Mouse (Mus musculus) heart, embryonic 15.5 days (tissue): ENCODE data around the gene Safb2. TPM values are rescaled to one million over a fixed set of nuclear protein-coding genes. Genes with fewer than 3 reads are reported as not detected.
"Not testable (repeated sequence)": the region's sequence is repeated elsewhere in the genome, so short reads cannot be mapped to it uniquely, and the experiment has no call there.

ENCODE experiments used
- ATAC-seq: fragments of 200-750 bp; cut with Nextera tagmentation; replicated peaks from 2 replicates; pipeline ENCODE4 v1.8.0; 2017; ENCODE audit warnings: low read depth, moderate TSS enrichment; ENCODE audit not compliant: insufficient number of reproducible peaks, insufficient read depth, low FRiP score
- H3K27ac ChIP-seq: fragments of 300-500 bp; sonication (generic); 2 replicates; pipeline ENCODE4 v1.5.1; 2015; ENCODE audit warnings: mild to moderate bottlenecking, inconsistent platforms
- H3K27me3 ChIP-seq: fragments of 300-500 bp; sonication (generic); 2 replicates; pipeline ENCODE4 v1.6.1; 2015; ENCODE audit warnings: inconsistent platforms
- H3K36me3 ChIP-seq: fragments of 300-500 bp; sonication (generic); 2 replicates; pipeline ENCODE4 v1.6.1; 2015; ENCODE audit warnings: mild to moderate bottlenecking, inconsistent platforms
- H3K4me1 ChIP-seq: fragments of 300-500 bp; sonication (generic); replicated peaks from 2 replicates; pipeline ENCODE4 v1.6.1; 2015; ENCODE audit warnings: inconsistent platforms
- H3K4me2 ChIP-seq: fragments of 300-500 bp; sonication (generic); 2 replicates; pipeline ENCODE4 v1.6.1; 2015; ENCODE audit warnings: inconsistent platforms, mild to moderate bottlenecking, moderate library complexity
- H3K4me3 ChIP-seq: fragments of 300-500 bp; sonication (generic); 2 replicates; pipeline ENCODE4 v1.5.1; 2015; ENCODE audit warnings: mild to moderate bottlenecking, inconsistent platforms
- H3K9ac ChIP-seq: fragments of 300-500 bp; sonication (generic); 2 replicates; pipeline ENCODE4 v1.6.1; 2015; ENCODE audit warnings: mild to moderate bottlenecking, inconsistent platforms
- H3K9me3 ChIP-seq: fragments of 300-500 bp; sonication (generic); replicated peaks from 2 replicates; pipeline ENCODE4 v1.6.1; 2016; ENCODE audit warnings: inconsistent platforms
- WGBS: fragments of 180-500 bp; shearing (Covaris S2); methylation state at CpG from one replicate; pipeline ENCODE4 v1.1.7; 2015; ENCODE audit warnings: mixed read lengths; 5-methylcytosine and 5-hydroxymethylcytosine counted together
- polyA plus RNA-seq: library from polyadenylated mRNA; unstranded; fragments of >200 nt; fragmentation: Nextera tagmentation; extraction: Ambion mirVana; gene quantifications from 2 replicates; pipeline ENCODE4 v1.2.1, GENCODE M21; 2015

Safb2 gene
- polyA plus RNA-seq, 1 experiment from 2014 or later, result 52.2 TPM

DNA sequence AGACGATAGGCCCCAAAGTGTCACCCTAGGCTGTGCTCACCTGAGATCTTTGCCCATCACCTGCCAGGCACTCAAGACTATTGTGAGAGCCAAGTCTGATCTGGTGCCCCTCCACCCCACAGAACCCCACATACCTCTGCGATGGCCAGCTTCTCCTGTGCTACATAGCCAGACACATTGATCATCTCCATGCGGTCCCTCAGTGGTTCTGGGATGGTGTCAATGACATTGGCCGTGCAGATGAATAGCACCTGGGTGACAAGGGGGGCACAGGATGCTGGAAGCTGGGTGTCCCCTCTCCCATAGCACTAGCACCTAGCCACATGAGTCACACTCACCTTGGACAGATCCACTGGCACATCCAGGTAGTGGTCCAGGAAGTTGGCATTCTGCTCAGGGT is 31.4 kb upstream of the Safb2 start:
- ATAC-seq, result no peak
- Histone ChIP-seq H3K27me3 (no peaks in the 10 kb centered on the region), H3K9ac (no peak overlapping the region), H3K36me3 (peaks cover 61% of the 10 kb centered on the region), H3K4me2 (no peak overlapping the region), H3K27ac (no peak overlapping the region), H3K4me1 (peaks cover 23% of the 10 kb centered on the region), H3K4me3 (no peak overlapping the region), H3K9me3 (no peaks in the 10 kb centered on the region)
- 80% methylated on average over 4 of the region's 4 CpGs for WGBS

- WGBS, result 76% methylated on average over 11 of the region's 11 CpGs
- Histone ChIP-seq H3K4me2 (peak overlapping the region; percentile 89), H3K27ac (no peak overlapping the region), H3K4me1 (peaks cover 28% of the 10 kb centered on the region), H3K27me3 (no peaks in the 10 kb centered on the region), H3K9me3 (no peaks in the 10 kb centered on the region), H3K36me3 (peaks cover 57% of the 10 kb centered on the region), H3K9ac (peak overlapping the region; percentile 72), H3K4me3 (peak overlapping the region; percentile 79; the same call in 1 of the 2 replicates)
- no peak for ATAC-seq
These were observed 30.9 kb upstream of the Safb2 start for GRCm38 (mm10) chr17:56615136-56615784.

- no peak for ATAC-seq
- peak overlapping the region; percentile 72 for H3K9ac ChIP-seq
- peaks cover 50% of the 10 kb centered on the region for H3K36me3 ChIP-seq
- 26% methylated on average over 14 of the region's 14 CpGs for WGBS
- H3K4me1 ChIP-seq, result peaks cover 31% of the 10 kb centered on the region
- H3K9me3 ChIP-seq, result no peaks in the 10 kb centered on the region
- H3K27ac ChIP-seq, result peak overlapping the region; percentile 89
- peak overlapping the region; percentile 79 for H3K4me3 ChIP-seq
- peak overlapping the region; percentile 89 for H3K4me2 ChIP-seq
- H3K27me3 ChIP-seq, result no peaks in the 10 kb centered on the region
These were observed 30.2 kb upstream of the Safb2 start for GRCm38 (mm10) chr17:56614391-56615135.

GRCm38 (mm10) chr17:56613893-56614292 is 29.5 kb upstream of the Safb2 start:
- not testable (repeated sequence) for ATAC-seq
- under 1% methylated on average over 26 of the region's 26 CpGs for WGBS

DNA sequence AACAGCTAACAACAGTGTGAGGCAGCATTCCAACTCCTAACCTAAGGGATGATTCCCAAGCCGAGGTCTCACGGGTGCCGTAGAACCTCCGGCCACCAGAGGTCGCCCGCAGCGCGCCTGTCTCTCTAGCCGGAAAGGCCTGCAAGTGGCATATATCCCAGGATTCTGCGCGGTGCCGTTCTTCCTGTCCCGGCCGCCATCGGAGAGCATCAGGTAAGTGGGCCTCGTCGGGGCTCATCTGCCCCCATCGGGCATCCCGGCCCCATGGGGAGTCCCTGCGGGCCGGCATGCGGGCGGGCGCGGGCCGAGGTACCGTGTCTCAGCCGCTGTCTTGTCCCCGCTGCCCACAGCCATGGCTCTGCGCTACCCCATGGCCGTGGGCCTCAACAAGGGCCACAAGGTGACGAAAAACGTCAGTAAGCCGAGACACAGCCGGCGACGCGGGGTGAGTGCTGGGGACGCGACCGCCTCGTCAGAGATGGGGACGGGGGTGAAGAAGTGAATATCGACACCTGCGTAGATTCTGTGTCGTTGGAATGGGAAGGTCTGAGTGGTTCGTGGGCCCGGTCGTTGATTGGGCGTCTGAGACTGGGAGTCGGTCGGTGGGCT is 29.0 kb upstream of the Safb2 start, which contains the start of gene Rpl36:
Gene Rpl36 (plus strand): TSS at position 181 of the 609 bp plus-strand sequence.
- Histone ChIP-seq H3K4me3 (peak within 1 kb of the TSS; percentile 79), H3K4me1 (peaks cover 38% of the 10 kb centered on the region), H3K9ac (peak within 1 kb of the TSS; percentile 72), H3K27me3 (no peaks in the 10 kb centered on the region), H3K27ac (peak within 1 kb of the TSS; percentile 89), H3K36me3 (peaks cover 38% of the 10 kb centered on the region), H3K4me2 (peak within 1 kb of the TSS; percentile 89), H3K9me3 (no peaks in the 10 kb centered on the region)
- ATAC-seq, result peak; percentile 63
- WGBS, result 0% methylated on average over 52 of the region's 52 CpGs

More at GRCm38 (mm10) chr17:56613893-56614292, 29.5 kb upstream of the Safb2 start:
- Histone ChIP-seq H3K4me1 (peaks cover 32% of the 10 kb centered on the region), H3K36me3 (peaks cover 43% of the 10 kb centered on the region), H3K27ac (peak overlapping the region; percentile 89), H3K4me3 (peak overlapping the region; percentile 79), H3K4me2 (peak overlapping the region; percentile 89), H3K9ac (peak overlapping the region; percentile 72)
- not testable (repeated sequence) for H3K27me3 ChIP-seq, H3K9me3 ChIP-seq

DNA sequence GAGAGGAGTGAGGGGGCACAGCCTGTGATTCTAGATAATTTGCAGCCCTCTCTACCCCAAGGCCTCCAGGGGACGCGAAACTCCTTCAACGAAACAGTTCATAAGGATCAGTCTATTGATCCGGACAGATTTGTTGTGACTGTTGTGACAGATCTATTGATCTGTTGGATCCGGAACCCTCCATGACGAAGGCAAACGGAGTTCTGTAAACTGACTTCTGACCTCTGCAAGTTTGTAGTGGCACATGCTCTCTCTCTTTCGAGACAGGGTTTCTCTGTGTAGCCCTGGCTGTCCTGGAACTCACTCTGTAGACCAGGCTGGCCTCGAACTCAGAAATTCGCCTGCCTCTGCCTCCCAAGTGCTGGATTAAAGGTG is 28.2 kb upstream of the Safb2 start:
- H3K9ac ChIP-seq, H3K27ac ChIP-seq, H3K4me3 ChIP-seq, H3K9me3 ChIP-seq, ATAC-seq, H3K27me3 ChIP-seq, H3K4me2 ChIP-seq: not testable (repeated sequence)
- 77% methylated on average over 10 of the region's 10 CpGs for WGBS
- peaks cover 33% of the 10 kb centered on the region for H3K36me3 ChIP-seq
- peaks cover 42% of the 10 kb centered on the region for H3K4me1 ChIP-seq

DNA sequence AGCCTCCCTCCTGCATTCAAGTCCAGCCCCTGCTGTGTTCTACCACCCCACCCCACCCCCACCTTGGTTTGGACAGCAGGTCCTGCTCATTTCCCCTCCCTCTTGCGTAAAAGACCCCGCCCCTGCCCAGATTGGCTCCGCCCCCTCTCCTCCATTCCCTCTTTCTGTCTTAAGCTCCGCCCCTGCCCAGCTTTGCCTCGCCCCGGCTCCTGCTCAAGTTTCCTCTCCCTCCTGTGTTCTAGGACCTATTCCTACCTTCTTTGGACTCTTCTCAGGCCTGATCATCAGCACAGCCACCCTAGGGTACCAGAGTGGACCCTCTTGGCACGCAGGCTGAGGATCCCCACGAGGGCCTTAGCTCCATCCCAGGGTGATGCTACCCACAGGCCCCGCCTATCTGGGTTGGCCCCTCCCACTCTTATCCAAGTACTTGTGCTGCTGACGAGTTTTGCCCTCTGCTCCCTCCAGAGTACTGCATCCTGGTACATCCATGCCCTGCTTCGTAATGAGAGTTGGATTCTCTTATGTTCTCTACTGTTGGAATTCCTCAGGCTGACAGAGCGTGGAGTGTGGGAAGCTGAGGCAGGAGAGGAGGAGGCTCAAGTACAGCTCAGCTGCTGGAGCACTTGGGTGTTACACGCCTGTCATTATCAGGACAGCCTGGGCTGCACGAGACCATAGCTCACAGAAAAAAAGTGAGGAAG is 27.6 kb upstream of the Safb2 start:
- Histone ChIP-seq H3K36me3 (peaks cover 32% of the 10 kb centered on the region), H3K4me3 (no peak overlapping the region), H3K4me2 (0 out of 2 replicates have a peak overlapping the region, but pooled peaks have one; percentile 7), H3K27me3 (no peaks in the 10 kb centered on the region), H3K4me1 (peaks cover 42% of the 10 kb centered on the region), H3K27ac (no peak overlapping the region), H3K9me3 (no peaks in the 10 kb centered on the region), H3K9ac (no peak overlapping the region)
- 19% methylated on average over 14 of the region's 14 CpGs for WGBS
- ATAC-seq, result no peak

- H3K9me3 ChIP-seq, result no peaks in the 10 kb centered on the region
- no peak overlapping the region for H3K27ac ChIP-seq
- H3K9ac ChIP-seq, result no peak overlapping the region
- H3K4me1 ChIP-seq, result peaks cover 42% of the 10 kb centered on the region
- no peak for ATAC-seq
- no peak overlapping the region for H3K4me2 ChIP-seq
- no peak overlapping the region for H3K4me3 ChIP-seq
- WGBS, result 61% methylated on average over 2 of the region's 2 CpGs
- H3K36me3 ChIP-seq, result peaks cover 34% of the 10 kb centered on the region
- H3K27me3 ChIP-seq, result no peaks in the 10 kb centered on the region
These were observed 26.9 kb upstream of the Safb2 start for GRCm38 (mm10) chr17:56611323-56611722.

DNA sequence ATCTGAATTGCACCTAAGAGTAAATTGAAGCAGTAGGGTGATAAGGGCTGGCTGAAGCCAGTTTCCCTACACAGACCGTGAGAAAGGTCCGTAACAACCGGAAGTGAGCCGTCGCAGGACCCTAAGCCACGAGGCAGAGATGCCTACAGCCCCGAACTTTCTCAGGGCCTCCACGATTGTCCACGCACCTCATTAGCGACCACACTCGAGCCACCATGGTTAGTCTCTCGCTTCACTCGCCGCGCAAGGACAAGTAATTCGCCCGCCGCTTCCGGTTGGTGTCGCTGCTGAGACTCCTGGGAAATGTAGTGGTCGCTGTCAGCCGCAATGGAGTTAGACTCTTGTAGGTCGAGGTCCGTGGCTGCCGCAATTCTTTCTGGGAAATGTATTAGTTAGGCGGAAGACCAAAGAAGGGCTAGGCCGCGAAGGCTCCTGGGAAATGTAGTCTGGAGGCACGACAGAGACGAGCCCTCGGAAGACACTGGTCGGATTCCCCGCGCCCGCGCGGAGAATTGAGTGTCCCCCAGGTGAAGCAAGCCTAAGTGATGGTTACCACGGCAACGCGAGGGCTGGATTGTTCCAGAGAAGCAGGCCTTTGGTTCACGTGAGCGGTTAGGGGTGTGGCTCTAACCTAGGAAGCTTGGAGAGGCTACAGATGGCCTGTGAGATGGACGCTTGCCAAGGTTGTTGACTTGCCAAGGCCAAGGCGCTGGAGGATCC is 25.2 kb upstream of the Safb2 start, which contains the start of gene 2410015M20Rik:
Gene 2410015M20Rik (minus strand): TSS at position 320 of the 720 bp plus-strand sequence.
- Histone ChIP-seq H3K9ac (peak within 1 kb of the TSS; percentile 73), H3K27me3 (no peaks in the 10 kb centered on the region), H3K4me2 (peak within 1 kb of the TSS; percentile 78), H3K4me1 (peaks cover 33% of the 10 kb centered on the region), H3K36me3 (peaks cover 35% of the 10 kb centered on the region), H3K4me3 (peak within 1 kb of the TSS; percentile 71), H3K27ac (peak within 1 kb of the TSS; percentile 80), H3K9me3 (no peaks in the 10 kb centered on the region)
- ATAC-seq, result peak; percentile 84
- under 1% methylated on average over 44 of the region's 44 CpGs for WGBS

DNA sequence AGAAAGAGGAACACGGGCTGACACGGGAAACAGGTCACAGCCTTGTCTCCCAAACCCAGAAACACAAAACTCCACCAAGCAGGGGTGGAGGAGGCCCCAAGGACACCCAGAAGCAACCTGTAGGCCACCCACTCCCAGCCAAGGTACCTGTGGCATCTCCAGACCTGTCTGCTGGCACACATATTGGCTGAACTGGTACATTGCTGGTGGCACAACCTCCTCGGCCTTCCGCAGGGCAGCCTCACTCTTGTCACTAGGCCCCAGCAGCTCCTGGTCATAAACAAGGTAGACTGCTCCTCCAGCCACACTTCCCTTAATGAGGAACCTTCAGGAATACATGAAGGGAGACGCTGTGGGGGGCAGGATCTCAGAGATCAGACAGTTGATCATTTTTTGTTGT is 24.3 kb upstream of the Safb2 start:
- 34% methylated on average over 5 of the region's 5 CpGs for WGBS
- no peaks in the 10 kb centered on the region for H3K9me3 ChIP-seq
- H3K4me1 ChIP-seq, result peaks cover 27% of the 10 kb centered on the region
- H3K27ac ChIP-seq, result peak overlapping the region; percentile 80; the same call in 1 of the 2 replicates
- H3K4me3 ChIP-seq, result peak overlapping the region; percentile 71
- peak overlapping the region; percentile 73 for H3K9ac ChIP-seq
- H3K4me2 ChIP-seq, result peak overlapping the region; percentile 78
- ATAC-seq, result no peak
- H3K27me3 ChIP-seq, result no peaks in the 10 kb centered on the region
- H3K36me3 ChIP-seq, result peaks cover 40% of the 10 kb centered on the region
